Mouse (Mus musculus) embryonic fibroblast, embryonic 13.5 days (primary cell): Measurements from ENCODE around the gene Sppl2a.

Source experiments
- CTCF ChIP-seq: IDR thresholded peaks from 2 replicates; pipeline ENCODE4 v1.5.1; 2011; ENCODE audit warnings: mild to moderate bottlenecking, control low read depth, low read length, moderate library complexity, borderline replicate concordance; ENCODE audit not compliant: insufficient read depth
- POLR2A ChIP-seq: IDR thresholded peaks from 2 replicates; pipeline ENCODE4 v1.6.1; 2011; ENCODE audit warnings: low read depth, mild to moderate bottlenecking, control low read depth, low read length, moderate library complexity

DNA sequence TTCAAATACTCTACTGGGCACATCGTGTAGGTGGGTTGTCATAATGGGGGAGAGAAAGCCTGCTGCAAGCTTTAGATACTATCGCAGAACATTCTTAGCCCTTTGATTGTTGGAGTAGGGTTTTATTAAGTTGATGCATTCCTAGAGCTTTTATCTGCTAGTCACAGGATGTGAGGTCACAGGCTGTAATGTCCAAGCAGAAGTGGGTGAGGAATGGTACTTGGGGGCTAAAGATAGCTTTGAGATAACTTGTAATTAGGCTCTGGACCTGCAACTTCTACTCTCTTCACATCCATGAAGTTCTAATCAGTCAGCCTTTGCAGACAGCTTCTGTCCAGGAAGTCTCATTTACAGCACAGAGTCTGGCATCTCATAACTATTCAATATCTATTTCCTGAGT is 47.2 kb downstream of the Sppl2a start:
- no peak for TF ChIP-seq CTCF
- no peak for TF ChIP-seq POLR2A
